Mouse (Mus musculus): Measurements from ENCODE around the gene Nprl2. TPM values are rescaled to one million over a fixed set of nuclear protein-coding genes. Genes with fewer than 3 reads are reported as not detected.
A peak's percentile ranks its signal among the peaks of the same experiment; 100 is the strongest.

Nprl2 gene
- polyA plus RNA-seq, 1 experiment from 2014 or later, result 73.7 TPM

- Histone ChIP-seq H3K36me3 (peaks cover 37% of the 10 kb centered on the region), H3K9me3 (no peaks in the 10 kb centered on the region), H3K4me3 (no peak overlapping the region), H3K9ac (no peak overlapping the region), H3K27ac (replicated peaks) (no peak overlapping the region), H3K4me1 (replicated peaks) (peaks cover 20% of the 10 kb centered on the region), H3K4me2 (no peak overlapping the region; the same call in 1 of the 2 replicates), H3K27me3 (no peaks in the 10 kb centered on the region)
- ATAC-seq (ENCODE audit: low read depth), result no peak
- WGBS, result 88% methylated on average over 5 of the region's 5 CpGs
Measured at GRCm38 (mm10) chr9:107586504-107586903, 44.5 kb downstream of the Nprl2 start.

DNA sequence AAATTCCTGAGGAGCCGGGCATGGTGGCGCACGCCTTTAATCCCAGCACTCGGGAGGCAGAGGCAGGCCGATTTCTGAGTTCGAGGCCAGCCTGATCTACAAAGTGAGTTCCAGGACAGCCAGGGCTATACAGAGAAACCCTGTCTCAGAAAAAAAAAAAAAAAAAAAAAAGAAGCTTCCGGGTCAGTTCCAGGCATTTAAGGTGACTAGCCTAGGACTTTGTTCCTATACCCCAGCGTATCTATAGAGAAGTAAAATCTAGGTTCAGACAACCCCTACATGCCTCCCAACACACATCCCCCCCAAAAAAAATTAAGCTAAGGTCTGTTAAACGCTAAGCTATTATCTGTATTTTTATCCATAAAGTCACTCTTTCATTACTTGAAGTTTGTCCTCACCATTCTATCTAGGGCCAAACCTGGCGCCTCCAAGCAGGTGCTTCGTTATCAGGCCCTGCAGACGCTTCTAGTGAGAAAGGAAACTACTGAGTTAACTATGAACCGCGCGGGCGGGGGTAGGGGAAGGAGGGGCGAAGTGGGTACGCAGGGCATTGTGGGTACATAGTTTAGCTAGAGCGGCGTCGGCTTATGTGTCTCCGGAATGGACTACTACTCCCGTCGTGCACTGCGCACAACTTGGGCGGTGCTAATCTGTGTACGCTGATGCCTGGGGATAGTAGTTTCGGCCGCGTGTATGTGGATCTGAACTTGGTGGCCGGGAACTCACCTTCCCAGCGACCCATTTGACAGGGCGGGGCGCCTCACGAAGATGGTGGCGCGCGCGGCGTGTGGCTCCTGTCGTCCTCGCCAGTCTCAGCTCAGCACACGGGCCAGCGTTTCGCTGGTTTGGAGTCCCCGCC is 45.2 kb downstream of the Nprl2 start, which contains the start of gene Ifrd2:
Ifrd2 (plus strand) TSS at position 669 of the 859 bp plus-strand sequence.
- peak; percentile 98 for ATAC-seq (ENCODE audit: low read depth)
- H3K9me3 ChIP-seq, result no peaks in the 10 kb centered on the region
- WGBS, result 14% methylated on average over 46 of the region's 46 CpGs
- H3K27me3 ChIP-seq, result no peaks in the 10 kb centered on the region
- H3K4me2 ChIP-seq, result peak within 1 kb of the TSS; percentile 79
- H3K9ac ChIP-seq, result peak within 1 kb of the TSS; percentile 65
- H3K4me3 ChIP-seq, result peak within 1 kb of the TSS; percentile 64
- no peak within 1 kb of the TSS for H3K27ac ChIP-seq (replicated peaks)
- H3K4me1 ChIP-seq (replicated peaks), result peaks cover 13% of the 10 kb centered on the region
- H3K36me3 ChIP-seq, result peaks cover 44% of the 10 kb centered on the region

GRCm38 (mm10) chr9:107587833-107588639 is 46.0 kb downstream of the Nprl2 start:
- WGBS, result 6% methylated on average over 33 of the region's 33 CpGs
- H3K4me1 ChIP-seq (replicated peaks), result peaks cover 15% of the 10 kb centered on the region
- H3K4me3 ChIP-seq, result peak overlapping the region; percentile 64
- peak overlapping the region; percentile 65 for H3K9ac ChIP-seq
- ATAC-seq (ENCODE audit: low read depth), result peak; percentile 46; the same call in 1 of the 2 replicates
- H3K9me3 ChIP-seq, result no peaks in the 10 kb centered on the region
- peaks cover 45% of the 10 kb centered on the region for H3K36me3 ChIP-seq
- no peak overlapping the region for H3K27ac ChIP-seq (replicated peaks)
- no peaks in the 10 kb centered on the region for H3K27me3 ChIP-seq
- H3K4me2 ChIP-seq, result peak overlapping the region; percentile 79

DNA sequence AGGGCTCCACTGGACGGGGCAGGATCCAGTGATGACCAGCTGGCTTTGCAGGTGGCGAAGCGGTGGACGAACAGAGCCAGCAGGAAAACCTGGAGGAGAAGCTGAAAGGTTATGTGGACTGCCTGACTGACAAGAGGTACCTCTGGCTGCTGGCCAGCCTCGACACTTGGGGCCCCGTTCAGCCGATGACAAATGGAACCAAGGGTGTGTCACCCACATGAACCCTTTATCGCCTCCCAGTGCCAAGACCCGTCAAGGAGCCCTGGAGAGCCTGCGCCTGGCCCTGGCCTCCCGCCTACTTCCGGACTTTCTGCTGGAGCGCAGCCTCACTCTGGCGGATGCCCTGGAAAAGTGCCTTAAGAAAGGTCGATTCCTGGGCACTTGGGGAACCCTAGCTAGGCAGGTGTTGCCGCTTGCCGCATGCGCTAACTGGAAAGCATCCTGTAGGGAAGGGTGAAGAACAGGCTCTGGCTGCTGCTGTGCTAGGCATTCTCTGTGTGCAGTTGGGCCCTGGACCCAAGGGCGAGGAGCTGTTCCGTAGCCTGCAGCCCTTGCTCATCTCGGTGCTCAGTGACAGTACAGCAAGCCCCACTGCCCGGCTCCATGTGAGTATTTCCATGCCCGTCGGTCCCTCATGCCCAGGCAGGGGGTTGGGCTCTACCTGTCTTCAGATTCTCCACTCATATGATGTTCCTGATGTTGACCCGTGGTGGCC is 48.2 kb downstream of the Nprl2 start:
- no peak overlapping the region for H3K9ac ChIP-seq
- H3K9me3 ChIP-seq, result no peaks in the 10 kb centered on the region
- no peaks in the 10 kb centered on the region for H3K27me3 ChIP-seq
- H3K4me3 ChIP-seq, result no peak overlapping the region
- ATAC-seq (ENCODE audit: low read depth), result no peak
- H3K36me3 ChIP-seq, result peaks cover 49% of the 10 kb centered on the region
- H3K4me2 ChIP-seq, result no peak overlapping the region
- 95% methylated on average over 25 of the region's 25 CpGs for WGBS
- no peak overlapping the region for H3K27ac ChIP-seq (replicated peaks)
- H3K4me1 ChIP-seq (replicated peaks), result peaks cover 27% of the 10 kb centered on the region

DNA sequence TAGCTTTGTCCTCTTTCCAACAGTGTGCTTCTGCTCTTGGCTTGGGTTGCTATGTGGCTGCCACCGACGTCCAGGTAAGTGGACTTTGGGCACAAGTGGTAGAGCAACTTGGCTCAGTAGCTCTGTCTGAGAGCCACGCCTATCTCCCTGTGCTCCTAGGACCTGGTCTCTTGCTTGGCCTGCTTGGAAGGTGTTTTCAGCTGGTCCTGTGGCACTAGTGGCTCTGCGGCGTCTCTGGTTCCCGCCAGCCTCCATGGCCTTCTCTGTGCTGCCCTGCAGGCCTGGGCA is 48.7 kb downstream of the Nprl2 start:
- Histone ChIP-seq H3K4me1 (replicated peaks) (peaks cover 27% of the 10 kb centered on the region), H3K27ac (replicated peaks) (no peak overlapping the region), H3K36me3 (peaks cover 49% of the 10 kb centered on the region), H3K4me3 (no peak overlapping the region), H3K4me2 (no peak overlapping the region), H3K9me3 (no peaks in the 10 kb centered on the region), H3K27me3 (no peaks in the 10 kb centered on the region), H3K9ac (no peak overlapping the region)
- ATAC-seq (ENCODE audit: low read depth), result no peak
- WGBS, result 96% methylated on average over 6 of the region's 6 CpGs

DNA sequence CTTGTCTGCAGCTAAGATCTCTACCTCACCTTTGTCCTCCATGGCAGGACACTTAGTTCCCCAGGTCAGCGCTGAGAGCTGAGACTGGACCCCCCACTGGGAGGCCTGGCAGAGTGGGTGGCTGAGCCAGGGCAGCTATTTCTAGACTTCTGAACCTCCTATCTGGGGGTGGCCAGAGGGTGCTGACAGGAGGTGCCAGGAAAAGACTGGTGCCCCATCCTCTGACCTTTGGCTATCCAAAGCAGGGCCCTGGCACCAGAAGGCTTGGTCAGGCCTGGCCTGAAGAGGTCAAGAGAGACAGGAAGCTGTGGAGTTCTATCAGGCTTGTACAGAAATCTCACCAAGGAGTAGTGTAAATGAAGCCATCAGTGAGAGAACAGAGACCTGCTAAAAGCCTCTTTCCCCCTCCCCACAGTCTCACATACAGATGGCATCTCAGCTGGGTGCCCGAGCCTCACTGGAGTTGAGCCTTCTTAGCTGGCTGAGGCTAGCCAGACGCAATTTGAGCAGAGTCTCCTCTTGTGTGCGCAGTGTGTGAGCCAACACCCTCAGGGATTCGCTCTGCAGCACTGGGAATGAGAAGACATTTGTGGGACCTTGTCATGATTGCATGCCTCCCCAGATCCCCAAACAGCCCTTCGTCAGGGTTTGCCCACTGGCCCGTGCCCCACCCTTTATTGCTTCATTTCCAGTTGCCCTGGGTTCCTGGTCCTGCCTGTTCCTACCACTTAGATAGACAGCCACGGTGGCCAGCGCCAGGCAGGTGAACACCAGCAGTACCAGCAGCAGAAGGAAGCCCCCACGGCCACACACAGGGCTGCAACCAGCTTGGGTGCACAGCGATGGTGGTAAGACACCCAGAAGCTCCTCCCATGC is 51.3 kb downstream of the Nprl2 start:
- Histone ChIP-seq H3K27me3 (no peaks in the 10 kb centered on the region), H3K27ac (replicated peaks) (0 out of 2 replicates have a peak overlapping the region, but pooled peaks have one; percentile 7), H3K9ac (peak overlapping the region; percentile 39), H3K4me3 (no peak overlapping the region), H3K9me3 (no peaks in the 10 kb centered on the region), H3K4me1 (replicated peaks) (peaks cover 22% of the 10 kb centered on the region), H3K36me3 (peaks cover 49% of the 10 kb centered on the region), H3K4me2 (no peak overlapping the region)
- WGBS, result 80% methylated on average over 11 of the region's 11 CpGs
- ATAC-seq (ENCODE audit: low read depth), result no peak

DNA sequence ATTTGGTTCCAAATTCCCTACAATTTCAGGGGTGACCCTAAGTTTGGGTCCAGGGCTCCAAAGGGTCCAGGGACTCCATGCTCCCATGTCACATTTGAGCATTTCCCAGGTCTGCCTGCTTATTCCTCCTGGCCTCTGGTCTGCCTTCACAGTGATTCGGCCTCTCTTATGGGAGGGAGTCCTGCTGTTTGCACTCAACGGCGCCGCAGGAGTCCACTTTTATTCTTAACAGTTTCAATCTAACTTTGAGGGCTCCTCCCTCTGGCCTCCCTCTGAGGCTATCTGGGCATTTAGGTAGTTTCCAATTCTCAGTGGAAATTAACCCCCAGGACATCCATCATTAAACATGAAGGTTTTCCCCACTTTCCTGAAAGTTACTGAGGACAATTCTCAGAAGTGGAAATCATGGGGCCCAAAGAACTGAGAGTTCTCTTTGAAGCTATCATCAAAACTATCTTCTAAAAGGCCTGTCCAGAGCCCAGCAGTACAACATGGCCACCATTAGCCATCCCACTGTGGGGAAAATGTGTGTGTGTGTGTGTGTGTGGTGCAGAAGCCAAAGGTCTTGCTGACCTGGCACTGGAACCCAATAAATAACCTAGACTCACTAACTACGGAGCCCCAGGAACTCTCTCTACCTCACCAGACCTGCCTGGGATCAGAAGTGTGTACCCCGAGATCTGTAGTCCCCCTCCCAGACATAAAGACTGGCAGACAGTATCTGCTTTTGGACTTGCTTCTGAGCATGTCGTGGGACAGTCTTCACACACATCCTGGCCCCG is 52.4 kb downstream of the Nprl2 start:
- Histone ChIP-seq H3K9ac (0 out of 2 replicates have a peak overlapping the region, but pooled peaks have one; percentile 12), H3K27me3 (no peaks in the 10 kb centered on the region), H3K9me3 (no peaks in the 10 kb centered on the region), H3K27ac (replicated peaks) (no peak overlapping the region), H3K4me2 (no peak overlapping the region), H3K36me3 (peaks cover 49% of the 10 kb centered on the region), H3K4me1 (replicated peaks) (peaks cover 16% of the 10 kb centered on the region), H3K4me3 (no peak overlapping the region)
- ATAC-seq (ENCODE audit: low read depth), result no peak
- WGBS, result 61% methylated on average over 8 of the region's 8 CpGs

Other genes starting within 250 kb of the Nprl2 start
- gene Cish, start 246.2 kb upstream of the Nprl2 start, polyA plus RNA-seq (2015; fragmentation: Nextera tagmentation; extraction: Ambion mirVana), result 8.7 and 9.2 TPM in 2 replicates
- gene Hemk1, start 203.9 kb upstream of the Nprl2 start, polyA plus RNA-seq (2015; fragmentation: Nextera tagmentation; extraction: Ambion mirVana), result 13.0 and 15.0 TPM in 2 replicates
- 6.4 and 6.5 TPM in 2 replicates for gene 6430571L13Rik, start 201.6 kb upstream of the Nprl2 start, polyA plus RNA-seq (2015; fragmentation: Nextera tagmentation; extraction: Ambion mirVana)
- gene Cacna2d2, start 142.6 kb upstream of the Nprl2 start, polyA plus RNA-seq (2015; fragmentation: Nextera tagmentation; extraction: Ambion mirVana), result 8.1 and 8.6 TPM in 2 replicates
- gene Tmem115, start 8.3 kb upstream of the Nprl2 start, polyA plus RNA-seq (2015; fragmentation: Nextera tagmentation; extraction: Ambion mirVana), result 43.4 and 44.4 TPM in 2 replicates
- gene Cyb561d2, start within 50 bp of the Nprl2 start, polyA plus RNA-seq (2015; fragmentation: Nextera tagmentation; extraction: Ambion mirVana), result 33.0 and 40.1 TPM in 2 replicates
- 1.2 and 1.3 TPM in 2 replicates for gene Zmynd10, start 5.1 kb downstream of the Nprl2 start, polyA plus RNA-seq (2015; fragmentation: Nextera tagmentation; extraction: Ambion mirVana)
- 35.4 and 39.0 TPM in 2 replicates for gene Rassf1, start 9.3 kb downstream of the Nprl2 start, polyA plus RNA-seq (2015; fragmentation: Nextera tagmentation; extraction: Ambion mirVana)
- 95.3 and 114 TPM in 2 replicates for gene Tusc2, start 21.0 kb downstream of the Nprl2 start, polyA plus RNA-seq (2015; fragmentation: Nextera tagmentation; extraction: Ambion mirVana)
- gene Hyal2, start 25.7 kb downstream of the Nprl2 start, polyA plus RNA-seq (2015; fragmentation: Nextera tagmentation; extraction: Ambion mirVana), result 76.8 and 77.5 TPM in 2 replicates
- 8.2 and 8.5 TPM in 2 replicates for gene Hyal1, start 34.7 kb downstream of the Nprl2 start, polyA plus RNA-seq (2015; fragmentation: Nextera tagmentation; extraction: Ambion mirVana)
- 15.9 and 19.0 TPM in 2 replicates for gene Naa80, start 36.7 kb downstream of the Nprl2 start, polyA plus RNA-seq (2015; fragmentation: Nextera tagmentation; extraction: Ambion mirVana)
- 1.9 and 2.0 TPM in 2 replicates for gene Hyal3, start 38.6 kb downstream of the Nprl2 start, polyA plus RNA-seq (2015; fragmentation: Nextera tagmentation; extraction: Ambion mirVana)
- gene Ifrd2, start 45.4 kb downstream of the Nprl2 start, polyA plus RNA-seq (2015; fragmentation: Nextera tagmentation; extraction: Ambion mirVana), result 13.5 and 17.4 TPM in 2 replicates
- gene Sema3b, start 67.0 kb downstream of the Nprl2 start, polyA plus RNA-seq (2015; fragmentation: Nextera tagmentation; extraction: Ambion mirVana), result 6.5 and 9.0 TPM in 2 replicates
- 350 and 384 TPM in 2 replicates for gene Gnai2, start 93.1 kb downstream of the Nprl2 start, polyA plus RNA-seq (2015; fragmentation: Nextera tagmentation; extraction: Ambion mirVana)
- gene Slc38a3, start 127.3 kb downstream of the Nprl2 start, polyA plus RNA-seq (2015; fragmentation: Nextera tagmentation; extraction: Ambion mirVana), result 23.9 and 25.6 TPM in 2 replicates
- 0.96 and 2.4 TPM in 2 replicates for gene Gnat1, start 137.5 kb downstream of the Nprl2 start, polyA plus RNA-seq (2015; fragmentation: Nextera tagmentation; extraction: Ambion mirVana)
- 12.2 and 13.2 TPM in 2 replicates for gene Sema3f, start 168.2 kb downstream of the Nprl2 start, polyA plus RNA-seq (2015; fragmentation: Nextera tagmentation; extraction: Ambion mirVana)
- 252 and 279 TPM in 2 replicates for gene Rbm5, start 228.8 kb downstream of the Nprl2 start, polyA plus RNA-seq (2015; fragmentation: Nextera tagmentation; extraction: Ambion mirVana)

All from neural tube, embryonic 13.5 days (tissue).